Mouse (Mus musculus): ENCODE results near the gene Triobp. TPM values are rescaled to one million over a fixed set of nuclear protein-coding genes. Genes with fewer than 3 reads are reported as not detected.
A peak's percentile ranks its signal among the peaks of the same experiment; 100 is the strongest.

Gene Triobp
- total RNA-seq (2022): 100 to 1,000 TPM; 121 to 175 (median 150) TPM

DNA sequence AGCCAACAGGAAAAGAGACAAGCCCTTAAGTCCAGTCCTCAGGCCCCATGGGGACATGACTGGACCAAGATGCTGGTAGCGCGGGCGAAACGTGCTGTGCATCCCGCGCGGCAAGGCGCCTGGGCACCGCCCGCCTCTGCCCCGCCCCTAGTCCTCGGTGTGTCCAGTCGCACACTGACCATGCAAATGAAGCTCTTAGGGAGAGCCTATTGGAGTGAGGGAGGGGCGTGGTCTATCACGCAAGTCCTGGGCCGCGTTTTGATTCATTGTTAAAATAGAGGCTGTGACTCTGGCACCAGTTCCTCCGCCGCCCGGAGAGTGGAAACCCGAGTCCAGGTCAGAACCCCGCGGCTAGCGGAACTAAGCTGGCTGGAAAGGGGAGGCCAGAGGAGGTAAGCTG lies at the start of gene Triobp:
Gene Triobp (plus strand): TSS at position 68 of the 400 bp plus-strand sequence.
- DNase-seq: peak; percentile 90

DNA sequence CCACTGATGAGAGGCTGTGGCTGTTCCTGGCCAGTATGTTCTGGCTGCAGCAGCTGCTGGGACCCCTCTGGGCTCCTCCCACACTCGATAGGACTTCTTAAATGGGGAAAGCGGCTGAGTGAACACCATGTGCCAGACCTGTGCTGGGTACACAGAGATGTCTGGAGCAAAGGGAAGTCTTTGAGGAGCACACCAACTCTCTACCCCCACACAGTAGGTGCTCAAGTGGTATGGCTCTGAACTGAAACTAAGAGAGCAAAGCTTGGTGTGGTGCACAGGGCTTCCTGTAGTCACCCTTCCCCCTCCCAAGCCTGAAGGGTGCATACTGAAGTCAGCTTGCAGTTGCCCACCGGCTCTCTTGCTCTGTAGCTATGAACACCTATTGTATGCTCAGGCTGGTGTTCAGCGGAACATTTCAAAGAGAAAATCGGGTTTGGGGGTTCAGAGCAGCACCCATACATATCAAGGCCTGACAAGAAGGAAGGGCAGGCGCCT lies 49.0 kb upstream of the Triobp start:
- DNase-seq: no peak

DNA sequence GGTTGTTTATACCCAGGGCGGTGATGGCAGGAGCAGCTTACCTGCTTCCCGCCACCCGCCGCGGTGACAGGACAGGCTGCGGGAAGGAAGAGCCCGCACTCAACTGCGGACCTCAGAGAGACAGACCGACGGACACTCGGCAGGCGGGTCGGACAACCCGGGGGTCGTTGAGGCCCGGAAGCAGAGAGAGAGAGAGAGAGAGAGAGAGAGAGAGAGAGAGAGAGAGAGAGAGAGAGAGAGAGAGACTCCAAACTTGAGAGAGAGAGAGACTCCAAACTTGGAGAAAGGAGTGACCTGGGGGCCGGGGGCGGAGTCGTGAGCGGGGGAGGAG lies 48.1 kb upstream of the Triobp start, which contains the start of gene Gm49510:
Gene Gm49510 (plus strand): TSS at position 259 of the 331 bp plus-strand sequence.
- DNase-seq: no peak

GRCm38 (mm10) chr15:78899740-78900584 lies 47.6 kb upstream of the Triobp start, which contains the start of gene Sh3bp1:
TSS of gene Sh3bp1 (plus strand) at chr15:78899768.
- DNase-seq: no peak

GRCm38 (mm10) chr15:78900585-78901421 lies 46.7 kb upstream of the Triobp start:
- no peak for DNase-seq

- no peak for DNase-seq
Observed at GRCm38 (mm10) chr15:78901422-78901789, 46.1 kb upstream of the Triobp start.

GRCm38 (mm10) chr15:78903243-78903642 lies 44.3 kb upstream of the Triobp start:
- DNase-seq: peak; percentile 58

DNA sequence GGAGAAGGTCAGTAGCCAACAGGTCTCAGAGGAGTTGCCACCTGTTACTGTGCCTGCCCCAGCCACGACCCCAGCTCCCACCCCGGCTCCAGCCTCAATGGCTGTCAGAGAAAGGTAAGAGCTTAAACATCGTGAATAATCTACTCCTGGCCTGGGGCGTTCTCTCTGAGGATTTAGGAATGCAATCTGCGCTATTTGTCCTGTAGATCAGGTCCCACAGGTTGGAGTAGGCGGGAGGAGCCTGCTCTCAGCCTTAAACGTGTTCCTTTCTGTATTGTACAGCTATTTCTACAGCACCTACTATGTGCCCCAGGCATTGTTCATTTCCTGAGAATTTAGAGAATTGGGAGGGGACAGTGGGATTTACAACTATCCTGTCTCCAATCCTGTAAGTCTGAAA lies 39.1 kb upstream of the Triobp start:
- DNase-seq: no peak

DNA sequence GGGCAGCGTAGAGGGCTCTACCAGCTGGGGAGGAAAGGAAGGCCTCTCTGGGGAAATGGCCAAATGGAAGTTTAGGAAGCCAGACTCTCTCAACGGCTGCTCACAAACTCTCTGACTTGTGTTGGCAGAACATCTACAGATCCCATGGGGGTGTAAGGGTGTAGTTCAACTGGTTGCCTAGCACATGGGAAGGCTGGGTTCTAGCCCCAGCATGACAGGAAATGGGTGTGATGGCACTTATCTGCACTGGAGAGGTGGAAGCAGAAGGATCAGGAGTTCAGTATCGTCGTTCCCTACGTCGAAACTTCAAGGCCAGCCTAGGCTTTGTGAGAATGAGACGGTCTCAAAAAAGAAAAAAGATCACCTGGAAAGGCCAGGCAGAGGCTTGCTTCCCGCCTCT lies 38.5 kb upstream of the Triobp start:
- DNase-seq: no peak

DNA sequence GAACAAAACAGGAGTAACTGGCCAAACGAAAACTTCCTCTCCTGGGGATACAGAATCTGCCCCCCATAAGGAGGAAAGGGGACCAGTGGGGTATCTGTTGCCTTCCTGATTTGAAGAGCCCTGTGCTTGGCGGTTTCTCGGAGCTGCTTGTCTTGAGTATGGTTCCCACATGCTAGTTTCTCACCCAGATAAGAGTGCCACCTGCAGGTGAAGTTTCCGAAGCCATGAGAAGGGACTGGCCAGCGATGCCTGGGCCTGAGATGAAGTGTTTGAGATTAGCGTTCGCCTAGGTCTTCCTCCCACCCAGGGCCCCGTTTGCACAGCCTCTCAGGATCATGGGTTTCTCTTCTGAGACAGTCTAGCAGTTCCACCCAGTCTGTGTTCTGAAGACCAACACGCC lies 35.5 kb upstream of the Triobp start:
- no peak for DNase-seq

DNA sequence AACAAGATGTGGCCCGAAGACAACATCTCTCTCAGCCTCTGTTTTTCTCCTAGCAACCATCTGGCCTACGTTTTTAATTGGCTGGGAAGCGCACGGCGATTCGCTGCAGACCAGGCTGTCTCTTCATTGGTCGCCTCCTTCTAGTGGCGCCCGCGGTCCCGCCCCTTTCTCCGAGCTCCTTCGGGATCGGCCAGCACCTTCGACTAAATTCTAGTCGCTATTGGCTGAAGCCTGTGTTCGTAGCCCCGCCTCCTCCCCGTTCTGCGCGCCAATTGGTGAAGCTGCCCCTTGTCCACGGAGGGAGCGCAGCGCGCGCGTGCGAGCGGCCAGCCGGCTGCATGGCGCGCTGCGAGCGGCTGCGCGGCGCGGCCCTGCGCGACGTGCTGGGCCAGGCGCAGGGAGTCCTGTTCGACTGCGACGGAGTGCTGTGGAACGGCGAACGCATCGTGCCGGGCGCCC lies 33.9 kb upstream of the Triobp start, which contains the start of gene Pdxp:
Gene Pdxp (plus strand): TSS at position 288 of the 459 bp plus-strand sequence.
- peak; percentile 91 for DNase-seq

- DNase-seq: no peak
Observed at GRCm38 (mm10) chr15:78914091-78914822, 33.3 kb upstream of the Triobp start.

DNA sequence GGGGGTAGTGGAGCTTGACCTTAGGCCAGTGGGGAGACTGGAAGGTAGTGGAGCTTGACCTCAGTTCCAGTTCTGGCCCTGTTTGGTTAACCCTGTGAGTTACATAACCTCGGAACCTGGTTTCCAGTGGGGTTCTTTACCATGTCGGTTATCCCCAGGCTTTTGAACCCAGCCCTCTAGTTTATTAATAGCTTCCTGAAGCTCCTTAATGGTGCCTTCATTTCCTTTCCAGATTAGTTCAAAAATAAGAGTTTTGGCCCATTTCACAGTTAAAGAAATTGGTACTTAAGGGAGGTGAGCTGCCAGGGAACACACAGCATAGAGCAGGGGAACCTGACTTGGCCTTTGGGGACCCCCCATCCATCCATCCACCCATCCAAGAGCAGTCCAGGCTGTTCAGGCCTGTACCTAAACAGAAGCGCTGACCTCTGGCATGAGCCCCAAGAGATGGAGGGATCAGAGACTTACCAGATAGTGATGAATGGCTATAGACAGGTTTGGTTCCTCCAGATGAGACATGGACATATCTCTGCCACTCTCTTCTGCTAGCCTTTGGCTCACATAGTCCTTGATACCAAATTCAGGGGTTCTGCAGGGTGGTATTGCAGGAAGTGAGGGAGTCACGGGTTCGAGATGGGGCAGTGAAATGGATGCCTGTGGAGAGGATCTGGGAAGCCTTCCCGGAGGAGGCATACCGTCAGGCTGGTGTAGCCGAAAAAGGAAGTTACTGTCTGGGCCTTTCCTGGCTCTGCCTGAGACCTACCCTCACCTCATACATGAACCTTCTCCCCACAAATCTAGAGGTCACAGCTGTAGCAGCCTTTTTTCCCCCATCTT lies 32.5 kb upstream of the Triobp start:
- DNase-seq: no peak

DNA sequence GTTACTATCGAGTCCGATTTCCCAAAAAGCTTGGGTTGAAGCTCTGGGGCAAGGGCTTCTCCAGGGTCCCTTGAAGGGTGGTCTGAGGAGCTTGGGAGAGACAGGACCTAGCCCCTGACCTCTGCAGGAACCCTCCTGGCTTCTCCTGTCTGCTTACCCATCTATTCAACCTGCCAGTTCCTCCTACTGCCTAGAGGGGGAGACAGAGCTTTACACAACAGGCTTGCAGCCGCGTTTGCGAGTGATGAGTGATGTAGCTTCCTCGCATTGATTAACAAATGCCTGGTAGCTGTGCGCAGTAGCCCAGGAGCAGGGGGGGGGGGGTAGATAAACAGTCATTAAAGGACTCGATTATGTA lies 31.9 kb upstream of the Triobp start:
- DNase-seq: peak; percentile 61

GRCm38 (mm10) chr15:78916052-78916826 lies 31.3 kb upstream of the Triobp start:
- DNase-seq: no peak

DNA sequence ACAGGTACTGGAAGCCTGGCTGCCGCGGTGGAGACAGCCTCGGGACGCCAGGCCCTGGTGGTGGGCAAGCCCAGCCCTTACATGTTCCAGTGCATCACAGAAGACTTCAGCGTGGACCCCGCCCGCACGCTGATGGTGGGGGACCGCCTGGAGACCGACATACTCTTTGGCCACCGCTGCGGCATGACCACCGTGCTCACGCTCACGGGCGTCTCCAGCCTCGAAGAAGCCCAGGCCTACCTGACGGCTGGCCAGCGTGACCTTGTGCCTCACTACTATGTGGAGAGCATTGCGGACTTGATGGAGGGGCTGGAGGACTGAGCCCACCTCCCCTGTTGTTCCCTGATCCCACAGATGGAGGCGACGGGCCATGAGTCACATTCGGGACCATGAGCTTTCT lies 29.4 kb upstream of the Triobp start:
- DNase-seq: no peak

DNA sequence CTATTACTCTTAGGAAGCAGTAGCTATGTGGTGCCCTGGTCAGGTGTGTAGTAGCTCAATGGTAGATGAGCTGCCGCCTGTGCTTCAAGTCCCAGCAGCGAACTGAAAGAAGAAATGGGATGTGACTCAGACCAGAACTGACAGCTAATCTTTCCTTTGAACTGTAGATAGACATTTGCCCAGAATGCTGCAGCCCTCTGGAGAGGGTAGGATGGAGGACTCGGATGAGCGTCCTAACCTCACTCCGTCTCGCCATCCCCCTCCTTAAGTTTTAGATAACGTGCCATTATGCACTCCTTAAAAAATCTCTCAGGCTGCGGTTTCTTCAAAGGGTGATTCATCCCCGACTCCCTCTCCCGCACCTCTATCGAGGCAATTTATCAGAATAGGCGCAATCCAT lies 27.6 kb upstream of the Triobp start:
- no peak for DNase-seq

GRCm38 (mm10) chr15:78922700-78923099 lies 24.8 kb upstream of the Triobp start:
- no peak for DNase-seq

GRCm38 (mm10) chr15:78923585-78923984 lies 23.9 kb upstream of the Triobp start:
- no peak for DNase-seq

- no peak for DNase-seq
Observed at GRCm38 (mm10) chr15:78925129-78925528, 22.4 kb upstream of the Triobp start.
